Mouse (Mus musculus) inflammation-experienced regulatory T-cells (primary cell): ENCODE data around the gene Prtg. TPM values are rescaled to one million over a fixed set of nuclear protein-coding genes. Genes with fewer than 3 reads are reported as not detected.

Source experiments
- polyA plus RNA-seq, 2 experiments: library from polyadenylated mRNA; unstranded; fragments of 100-300 nt; shearing (Covaris generic); gene quantifications; one replicate each; pipeline ENCODE4 v1.2.1; 2017

Gene Prtg
- polyA plus RNA-seq, result under 1 TPM; 0.61 to 0.66 TPM

GRCm38 (mm10) chr9:72806731-72807419, at the start of gene Prtg:
Prtg (plus strand) TSS chr9:72806874.

GRCm38 (mm10) chr9:72925021-72925934, 118.6 kb downstream of the Prtg start, which contains the start of gene Pygo1:
Pygo1 (plus strand) TSS chr9:72925645.

GRCm38 (mm10) chr9:72958521-72959450, 152.1 kb downstream of the Prtg start, which contains the start of the genes Dyx1c1 and Gm44503:
Dyx1c1 (plus strand) TSS chr9:72958785.
Gm44503 (plus strand) TSS chr9:72958852.

Other genes with a start within 250 kb of the Prtg start
- gene Nedd4, start 144.5 kb upstream of the Prtg start, polyA plus RNA-seq, result 10 to 100 TPM in 1 of 2 experiments, 1 to 10 TPM in 1; 4.7 to 14.5 TPM
- gene Pygo1, start 118.8 kb downstream of the Prtg start, polyA plus RNA-seq, result under 1 TPM; 0.04 to 0.64 TPM
- gene Dyx1c1, start 151.9 kb downstream of the Prtg start, polyA plus RNA-seq, result 1 to 10 TPM; 2.5 to 2.9 TPM
- not detected for gene Gm44503, start 152.0 kb downstream of the Prtg start, polyA plus RNA-seq
- gene Ccpg1os, start 178.5 kb downstream of the Prtg start, polyA plus RNA-seq, result 1 to 10 TPM; 6.6 to 9.5 TPM
- gene Ccpg1, start 178.6 kb downstream of the Prtg start, polyA plus RNA-seq, result 100 to 1,000 TPM; 102 to 125 TPM
- gene Pigb, start 233.5 kb downstream of the Prtg start, polyA plus RNA-seq, result 10 to 100 TPM; 22.8 to 32.5 TPM
- 10 to 100 TPM; 49.9 to 53.0 TPM for gene Rab27a, start 238.0 kb downstream of the Prtg start, polyA plus RNA-seq